ENCODE assay signal across 7 mouse cellular contexts in genomic region chr1:151345863-151346195, GRCm38 (mm10). TPM values are rescaled to one million over a fixed set of nuclear protein-coding genes. Genes with fewer than 3 reads are reported as not detected.
DNase-seq lines count a peak whose midpoint lies in the region; ATAC-seq lines count a peak whose summit lies in the region.

No protein-coding gene starts in this region.

- no peaks in the 10 kb centered on the region for H3K9me3 ChIP-seq in neural tube, embryonic 11.5 days (ENCODE audit: control insufficient read depth, low read length)
- no peaks in the 10 kb centered on the region for H3K9me3 ChIP-seq in embryonic facial prominence, embryonic 14.5 days (ENCODE audit: control insufficient read depth, low read length)
- no peaks in the 10 kb centered on the region for H3K9me3 ChIP-seq in limb, embryonic 10.5 days (replicated peaks)
- H3K9me3 ChIP-seq in stomach, embryonic 15.5 days = no peaks in the 10 kb centered on the region

- peak overlapping the region; percentile 61 for H3K4me2 ChIP-seq in neural tube, embryonic 11.5 days (ENCODE audit: low read depth)
- H3K4me2 ChIP-seq in embryonic facial prominence, embryonic 14.5 days (ENCODE audit: low read depth, low read length) = peak overlapping the region; percentile 83
- H3K4me2 ChIP-seq in stomach, embryonic 15.5 days = peak overlapping the region; percentile 62

- ATAC-seq in neural tube, embryonic 11.5 days (ENCODE audit: insufficient read depth, low FRiP score, low TSS enrichment) = no peak
- no peak for ATAC-seq in embryonic facial prominence, embryonic 14.5 days (ENCODE audit: low read depth)
- ATAC-seq in stomach, embryonic 15.5 days (ENCODE audit: insufficient read depth, low FRiP score, low read depth) = no peak

- peaks cover 18% of the 10 kb centered on the region for H3K4me1 ChIP-seq in neural tube, embryonic 11.5 days (ENCODE audit: control insufficient read depth, insufficient read depth, low read length)
- H3K4me1 ChIP-seq in embryonic facial prominence, embryonic 14.5 days (ENCODE audit: control insufficient read depth, insufficient read depth, low read length) = peaks cover 30% of the 10 kb centered on the region
- peaks cover 31% of the 10 kb centered on the region for H3K4me1 ChIP-seq in limb, embryonic 10.5 days
- peaks cover 25% of the 10 kb centered on the region; the same call in 1 of the 2 replicates for H3K4me1 ChIP-seq in stomach, embryonic 15.5 days

- H3K36me3 ChIP-seq in neural tube, embryonic 11.5 days (ENCODE audit: control insufficient read depth, insufficient read depth, low read length) = no peaks in the 10 kb centered on the region; the same call in 1 of the 2 replicates
- H3K36me3 ChIP-seq in embryonic facial prominence, embryonic 14.5 days (ENCODE audit: control insufficient read depth, insufficient read depth, low read length) = peaks cover 14% of the 10 kb centered on the region; the same call in 1 of the 2 replicates
- peaks cover 21% of the 10 kb centered on the region for H3K36me3 ChIP-seq in limb, embryonic 10.5 days
- H3K36me3 ChIP-seq in stomach, embryonic 15.5 days = no peaks in the 10 kb centered on the region

- H3K27me3 ChIP-seq in neural tube, embryonic 11.5 days (ENCODE audit: control insufficient read depth, insufficient read depth, low read length) = no peaks in the 10 kb centered on the region
- no peaks in the 10 kb centered on the region for H3K27me3 ChIP-seq in embryonic facial prominence, embryonic 14.5 days (replicated peaks; ENCODE audit: control insufficient read depth, insufficient read depth, low read length)
- no peaks in the 10 kb centered on the region for H3K27me3 ChIP-seq in limb, embryonic 10.5 days (ENCODE audit: low read depth, poor library complexity, severe bottlenecking)
- H3K27me3 ChIP-seq in stomach, embryonic 15.5 days (replicated peaks) = no peaks in the 10 kb centered on the region

- peak overlapping the region; percentile 97 for H3K9ac ChIP-seq in neural tube, embryonic 11.5 days (ENCODE audit: low read length)
- peak overlapping the region; percentile 96 for H3K9ac ChIP-seq in embryonic facial prominence, embryonic 14.5 days (ENCODE audit: low read depth, low read length)
- H3K9ac ChIP-seq in stomach, embryonic 15.5 days = peak overlapping the region; percentile 78; the same call in 1 of the 2 replicates

- H3K27ac ChIP-seq in neural tube, embryonic 11.5 days (ENCODE audit: low read depth, low read length) = no peak overlapping the region
- peak overlapping the region; percentile 95; the same call in 1 of the 2 replicates for H3K27ac ChIP-seq in embryonic facial prominence, embryonic 14.5 days (replicated peaks; ENCODE audit: low read depth, low read length)
- H3K27ac ChIP-seq in limb, embryonic 10.5 days = peak overlapping the region; percentile 99
- H3K27ac ChIP-seq in stomach, embryonic 15.5 days = peak overlapping the region; percentile 93; the same call in 1 of the 2 replicates

- DNase-seq in neural tube, embryonic 11.5 days (ENCODE audit: low spot score) = no peak
- no peak for DNase-seq in neural tube, embryonic 10.5 days (ENCODE audit: extremely low spot score, low spot score)
- DNase-seq in embryonic facial prominence, embryonic 14.5 days (ENCODE audit: low spot score) = peak; percentile 13
- DNase-seq in limb, embryonic 10.5 days (ENCODE audit: low spot score) = no peak
- no peak for DNase-seq in embryo, embryonic 9.5 days (ENCODE audit: extremely low spot score)
- no peak for DNase-seq in gastrocnemius, postnatal 4 days (ENCODE audit: low spot score in 2 of 2)

- H3K4me3 ChIP-seq in neural tube, embryonic 11.5 days (ENCODE audit: low read depth, low read length) = peak overlapping the region; percentile 90
- H3K4me3 ChIP-seq in embryonic facial prominence, embryonic 14.5 days (ENCODE audit: low read depth, low read length) = peak overlapping the region; percentile 96
- peak overlapping the region; percentile 99 for H3K4me3 ChIP-seq in limb, embryonic 10.5 days
- peak overlapping the region; percentile 85 for H3K4me3 ChIP-seq in stomach, embryonic 15.5 days (replicated peaks)

RNA-seq across cellular contexts. Expression of gene Ivns1abp, which starts 1.6 kb away (rescaled TPM):
- 426 and 444 TPM in 2 replicates for polyA plus RNA-seq in neural tube, embryonic 11.5 days (2014; fragmentation: Nextera tagmentation; extraction: Ambion mirVana)
- 221 and 236 TPM in 2 replicates for polyA plus RNA-seq in embryonic facial prominence, embryonic 14.5 days (2014; fragmentation: Nextera tagmentation; extraction: Ambion mirVana)
- polyA plus RNA-seq in limb, embryonic 10.5 days (2016; fragmentation: Nextera tagmentation; extraction: Ambion mirVana) = 343 and 366 TPM in 2 replicates
- 206 and 241 TPM in 2 replicates for polyA plus RNA-seq in stomach, embryonic 15.5 days (2015; fragmentation: Nextera tagmentation; extraction: Ambion mirVana)
- 100 to 1,000 TPM; 108 to 124 TPM for total RNA-seq in gastrocnemius, postnatal 4 days (2021)
